Mouse (Mus musculus): ENCODE measurements around the gene Bex1. TPM values are rescaled to one million over a fixed set of nuclear protein-coding genes. Genes with fewer than 3 reads are reported as not detected.

Gene Bex1
- total RNA-seq, 2 experiments from 2014 or later, result 7.1 TPM; not detected in 1

DNA sequence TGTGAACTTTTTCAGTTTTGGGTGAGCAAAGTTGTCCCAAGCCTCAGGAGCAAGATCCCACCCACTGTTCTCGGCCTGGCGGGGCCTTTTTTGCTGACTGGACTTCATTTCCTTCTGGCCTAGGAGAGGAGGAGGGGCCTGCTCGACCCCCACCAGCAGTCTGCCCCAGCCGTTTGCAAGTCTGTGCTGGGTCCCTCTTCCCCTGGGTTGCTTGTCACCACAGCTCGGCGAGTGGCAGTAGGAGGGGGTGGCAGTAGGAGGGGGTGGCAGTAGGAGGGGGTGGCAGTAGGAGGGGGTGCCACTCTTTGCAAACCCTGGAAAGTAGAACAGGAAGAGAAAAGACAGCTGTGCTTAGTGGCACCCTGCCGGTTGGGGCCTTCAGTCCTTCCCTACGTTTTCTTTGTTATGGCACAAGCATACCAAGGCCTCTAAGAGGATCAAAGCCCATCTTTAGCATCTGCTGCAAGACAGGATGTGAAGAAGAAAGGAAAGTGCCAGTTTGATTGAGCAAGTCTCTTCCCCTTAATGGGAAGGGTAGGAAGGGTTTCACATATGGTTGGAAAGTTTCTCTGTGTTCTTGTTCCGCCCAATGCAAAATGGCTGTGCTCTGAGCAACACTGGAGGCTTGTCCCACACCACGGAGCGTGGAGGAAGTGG is 34.3 kb downstream of the Bex1 start:
- ATAC-seq (replicated peaks; ENCODE audit: low FRiP score, low TSS enrichment, poor library complexity, severe bottlenecking), result no peak; the same call in 1 of the 2 replicates

DNA sequence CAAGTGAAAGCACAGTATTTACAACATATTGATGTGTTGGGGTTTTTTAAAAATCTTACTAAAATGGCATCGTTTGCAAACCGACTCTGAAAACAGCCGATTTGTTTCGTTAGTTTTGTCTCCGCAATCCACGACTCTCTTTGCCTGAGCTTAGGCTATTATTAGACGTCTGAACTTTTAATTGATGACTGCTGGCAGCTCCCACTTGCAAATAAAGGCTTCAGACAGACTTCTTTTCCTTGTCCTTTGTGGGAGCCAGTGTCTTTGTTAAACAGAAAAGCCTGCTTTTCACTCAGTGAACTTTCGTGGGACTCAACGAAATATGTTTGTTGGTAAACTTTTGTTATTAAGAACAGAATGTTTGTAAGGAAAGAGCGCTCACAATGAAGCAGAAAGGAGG is 42.5 kb downstream of the Bex1 start:
- no peak for ATAC-seq (replicated peaks; ENCODE audit: low FRiP score, low TSS enrichment, poor library complexity, severe bottlenecking)

DNA sequence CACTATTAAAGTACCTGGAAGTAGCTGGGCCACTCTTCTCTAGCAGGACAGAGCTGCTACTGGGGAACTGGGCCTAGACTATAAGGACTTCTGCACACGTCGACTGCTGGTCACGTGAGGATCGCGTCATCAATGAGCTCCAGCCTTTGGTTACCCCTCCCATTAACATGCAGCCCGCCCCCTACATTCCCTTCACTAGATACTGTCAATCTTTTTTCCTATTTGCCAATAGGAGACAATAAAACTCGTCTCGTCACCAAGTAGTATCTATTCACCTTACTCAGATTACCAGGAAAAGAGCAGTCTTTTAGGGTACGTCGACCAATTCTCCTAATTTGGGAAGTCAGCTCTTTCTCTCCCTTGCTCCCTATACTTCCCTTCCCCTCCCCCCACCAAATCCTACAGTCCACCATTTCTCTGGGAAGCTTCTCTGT is 43.2 kb downstream of the Bex1 start, which contains the start of gene Tceal8:
Gene Tceal8 (minus strand): TSS at position 225 of the 434 bp plus-strand sequence.
- ATAC-seq (replicated peaks; ENCODE audit: low FRiP score, low TSS enrichment, poor library complexity, severe bottlenecking), result peak; percentile 100

DNA sequence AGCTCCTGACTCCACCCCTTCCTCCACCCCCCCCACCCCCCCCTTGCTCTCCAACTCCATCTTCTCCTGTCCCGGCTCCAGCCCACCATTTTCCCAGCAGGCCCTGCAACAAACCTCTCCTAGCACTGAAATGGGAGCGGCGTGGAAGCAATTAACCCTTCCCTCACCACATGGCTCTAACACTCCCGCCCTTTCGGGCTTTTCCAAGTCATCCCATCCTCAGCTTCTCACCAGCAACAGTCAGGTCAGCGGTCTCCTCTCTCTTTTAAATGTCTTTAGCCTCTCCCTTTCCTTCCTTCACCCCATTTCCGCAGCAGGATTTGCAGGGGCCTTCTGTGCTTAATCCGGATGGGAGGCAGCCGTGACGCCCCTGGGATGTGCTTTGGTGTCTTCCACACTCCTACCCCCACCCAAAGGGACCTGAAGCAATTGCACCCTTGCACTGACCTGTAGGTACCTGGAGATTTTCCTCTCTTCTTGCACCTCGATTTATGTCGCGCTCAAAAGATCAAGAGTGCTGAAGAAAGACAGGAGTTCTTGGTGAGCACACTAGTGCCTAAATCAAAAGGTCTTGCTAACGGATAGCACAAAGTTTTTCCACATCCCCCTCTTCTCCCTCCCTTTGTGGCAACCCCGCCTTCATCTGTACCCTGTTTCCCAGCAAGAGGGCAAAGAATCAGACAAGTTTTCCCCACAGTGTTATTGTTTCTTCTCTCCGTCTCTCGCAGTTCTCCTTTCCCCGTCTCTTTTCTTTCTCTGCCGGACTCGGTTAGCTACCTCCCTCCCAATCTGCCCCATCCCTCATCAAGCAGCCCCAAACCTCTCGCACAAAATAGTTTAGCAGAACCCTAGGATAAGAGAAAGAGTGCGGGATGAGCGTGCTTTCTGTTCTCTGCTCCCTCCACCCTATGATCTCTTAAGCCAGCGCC is 43.9 kb downstream of the Bex1 start:
- peak; percentile 18 for ATAC-seq (replicated peaks; ENCODE audit: low FRiP score, low TSS enrichment, poor library complexity, severe bottlenecking)

- no peak for ATAC-seq (replicated peaks; ENCODE audit: low FRiP score, low TSS enrichment, poor library complexity, severe bottlenecking)
Measured at GRCm38 (mm10) chrX:136170625-136171024, 44.7 kb downstream of the Bex1 start.

Other genes starting within 250 kb of the Bex1 start
- gene Arxes2, start 221.7 kb downstream of the Bex1 start, total RNA-seq (2014; fragmentation: Nextera tagmentation), result 1.4 and 2.2 TPM in 2 replicates
- gene Arxes2, start 221.7 kb downstream of the Bex1 start, total RNA-seq (2017), result 5.0 TPM in 1 of 2 replicates, not detected in the other
- not detected in 2 replicates for gene Arxes1, start 182.1 kb downstream of the Bex1 start, total RNA-seq (2014; fragmentation: Nextera tagmentation)
- not detected in 2 replicates for gene Arxes1, start 182.1 kb downstream of the Bex1 start, total RNA-seq (2017)
- gene Bex2, start 147.3 kb downstream of the Bex1 start, total RNA-seq (2014; fragmentation: Nextera tagmentation), result 0.72 TPM in 1 of 2 replicates, not detected in the other
- gene Bex2, start 147.3 kb downstream of the Bex1 start, total RNA-seq (2017), result not detected in 2 replicates
- 0.54 TPM in 1 of 2 replicates, not detected in the other for gene Nxf3, start 130.3 kb downstream of the Bex1 start, total RNA-seq (2014; fragmentation: Nextera tagmentation)
- gene Nxf3, start 130.3 kb downstream of the Bex1 start, total RNA-seq (2017), result not detected in 2 replicates
- 116 and 122 TPM in 2 replicates for gene Bex4, start 76.5 kb downstream of the Bex1 start, total RNA-seq (2014; fragmentation: Nextera tagmentation)
- 78.6 and 91.4 TPM in 2 replicates for gene Bex4, start 76.5 kb downstream of the Bex1 start, total RNA-seq (2017)
- gene Tceal8, start 43.2 kb downstream of the Bex1 start, total RNA-seq (2014; fragmentation: Nextera tagmentation), result 36.9 and 37.6 TPM in 2 replicates
- 75.5 and 112 TPM in 2 replicates for gene Tceal8, start 43.2 kb downstream of the Bex1 start, total RNA-seq (2017)
- gene Tceal5, start 11.6 kb downstream of the Bex1 start, total RNA-seq (2014; fragmentation: Nextera tagmentation), result not detected in 2 replicates
- gene Tceal5, start 11.6 kb downstream of the Bex1 start, total RNA-seq (2017), result 0.19 TPM in 1 of 2 replicates, not detected in the other
- not detected in 2 replicates for gene Tceal7, start 734 bp downstream of the Bex1 start, total RNA-seq (2014; fragmentation: Nextera tagmentation)
- gene Tceal7, start 734 bp downstream of the Bex1 start, total RNA-seq (2017), result not detected in 2 replicates
- gene Tceal9, start 29.6 kb upstream of the Bex1 start, total RNA-seq (2014; fragmentation: Nextera tagmentation), result 86.2 and 117 TPM in 2 replicates
- 259 and 379 TPM in 2 replicates for gene Tceal9, start 29.6 kb upstream of the Bex1 start, total RNA-seq (2017)
- 180 and 219 TPM in 2 replicates for gene Bex3, start 54.7 kb upstream of the Bex1 start, total RNA-seq (2014; fragmentation: Nextera tagmentation)
- gene Bex3, start 54.7 kb upstream of the Bex1 start, total RNA-seq (2017), result 163 and 216 TPM in 2 replicates

Data from megakaryocyte-erythroid progenitor cell, adult 5-6 weeks (primary cell).